Mouse (Mus musculus): ENCODE measurements around the gene Mybl2.

The Mybl2 gene

GRCm38 (mm10) chr2:163111413-163112201 lies 57.1 kb downstream of the Mybl2 start:
- DNase-seq (ENCODE audit: low spot score) = no peak

DNA sequence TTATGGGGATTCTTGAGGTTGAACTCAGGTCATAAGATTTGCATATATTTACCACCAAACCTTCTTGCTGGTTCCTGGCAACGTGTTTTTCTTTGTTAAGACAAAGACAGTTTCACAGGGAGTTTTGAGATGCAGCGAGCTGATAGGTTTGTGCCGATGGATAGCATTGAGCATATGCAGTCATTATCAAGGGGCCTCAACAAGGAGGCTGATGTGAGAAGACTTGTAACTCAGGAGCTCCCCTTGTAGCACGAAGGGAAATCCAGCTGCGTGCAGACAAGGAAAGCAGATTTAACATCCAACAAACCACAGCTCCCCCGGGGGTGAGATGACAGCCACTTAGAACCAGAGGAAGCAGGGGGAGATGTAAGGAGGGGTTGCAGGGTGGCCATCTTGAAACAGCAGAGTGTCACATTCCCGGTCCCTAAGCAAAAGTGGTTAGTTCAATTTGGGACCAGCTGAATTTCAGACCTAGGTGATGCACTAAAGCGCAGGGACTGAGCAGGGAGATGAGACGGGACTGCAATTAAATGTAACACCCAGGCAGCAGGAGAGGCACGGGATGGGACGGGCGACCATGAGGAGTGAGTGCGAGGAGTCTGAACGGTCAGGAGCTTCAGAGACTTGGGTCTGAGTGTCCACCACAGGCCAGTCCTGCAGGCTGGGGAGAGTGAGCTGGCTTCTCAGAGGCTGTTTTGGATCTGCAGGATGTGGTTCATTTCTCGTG lies 66.3 kb downstream of the Mybl2 start:
- DNase-seq (ENCODE audit: low spot score) = no peak

- DNase-seq (ENCODE audit: low spot score) = no peak
These were observed 66.8 kb downstream of the Mybl2 start for GRCm38 (mm10) chr2:163121353-163121660.

- no peak for DNase-seq (ENCODE audit: low spot score)
These were observed 67.8 kb downstream of the Mybl2 start for GRCm38 (mm10) chr2:163122319-163122718.

- no peak for DNase-seq (ENCODE audit: low spot score)
These were observed 69.0 kb downstream of the Mybl2 start for GRCm38 (mm10) chr2:163123496-163123895.

DNA sequence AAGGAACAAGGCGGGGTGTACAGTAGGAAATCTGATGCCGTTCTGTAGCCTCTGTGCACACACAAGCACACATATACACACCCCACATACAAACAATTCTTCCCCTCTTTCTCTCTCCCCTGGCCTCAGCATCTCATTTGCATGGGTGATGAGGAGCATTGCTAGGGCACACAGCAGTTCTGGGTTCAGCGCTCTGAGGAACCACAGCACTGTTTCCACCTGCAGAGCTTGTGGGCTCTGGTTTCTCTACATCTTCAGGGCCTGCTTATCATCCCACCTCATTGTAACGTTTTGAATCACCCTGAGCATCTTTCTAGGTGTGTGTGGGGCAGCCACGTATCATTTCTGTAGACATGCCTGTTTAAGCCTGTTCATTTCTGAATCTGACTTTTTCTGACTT lies 76.3 kb downstream of the Mybl2 start:
- DNase-seq (ENCODE audit: low spot score) = no peak

DNA sequence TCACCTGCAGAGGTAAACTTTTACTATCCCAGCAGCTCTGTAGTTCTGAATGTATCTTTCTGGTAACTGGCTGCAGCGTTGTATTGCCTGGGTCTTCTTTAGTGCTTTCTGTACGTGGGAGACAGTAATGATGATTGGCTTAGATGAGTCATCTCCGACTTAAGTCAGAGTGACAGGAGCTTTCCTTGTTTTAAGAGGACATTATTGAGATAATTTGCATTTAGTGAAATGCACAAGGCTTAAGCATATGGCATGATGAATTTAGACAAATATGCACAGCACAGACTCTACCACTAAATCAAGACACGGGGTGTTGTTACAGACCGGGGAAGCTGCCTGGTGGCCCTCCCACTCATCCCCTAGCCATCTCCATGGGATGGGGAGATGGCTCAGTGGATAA lies 77.8 kb downstream of the Mybl2 start:
- no peak for DNase-seq (ENCODE audit: low spot score)
